Mouse (Mus musculus): ENCODE results near the gene Pcsk4. TPM values are rescaled to one million over a fixed set of nuclear protein-coding genes. Genes with fewer than 3 reads are reported as not detected.
"Not testable (repeated sequence)": the region's sequence is repeated elsewhere in the genome, so short reads cannot be mapped to it uniquely, and the experiment has no call there.

Pcsk4 gene
- total RNA-seq, 2 experiments from 2014 or later: 1.3 TPM

DNA sequence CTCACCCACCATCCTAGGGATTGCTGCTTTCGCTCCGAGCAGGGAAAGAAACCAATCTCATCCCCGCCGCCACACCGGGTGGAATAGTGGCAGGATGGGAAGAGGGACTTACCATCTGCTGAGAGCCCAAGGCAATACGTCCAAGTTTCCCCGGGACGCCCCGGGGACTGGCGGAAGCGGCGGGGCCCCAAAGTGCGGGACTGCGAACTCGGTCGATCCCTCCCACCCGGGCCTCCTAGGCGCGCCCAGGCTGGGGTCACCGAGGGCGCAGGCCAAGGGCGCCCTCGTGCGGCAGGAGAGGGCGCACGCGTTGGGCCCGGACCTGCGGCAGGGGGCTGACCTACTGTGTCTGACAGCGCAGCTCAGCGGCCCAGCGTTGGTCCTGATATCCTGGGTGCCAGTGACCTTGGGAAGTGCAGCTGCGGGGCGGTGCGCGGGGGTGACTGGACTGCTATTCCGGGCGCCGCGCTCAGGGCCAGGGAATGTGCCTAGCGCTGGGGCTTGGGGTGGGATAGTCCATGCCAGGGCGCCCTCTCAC lies 19.0 kb upstream of the Pcsk4 start, which contains the start of gene Adamtsl5:
Adamtsl5 (minus strand) TSS at position 169 of the 538 bp plus-strand sequence.
- peak; percentile 82 to 87 for DNase-seq

DNA sequence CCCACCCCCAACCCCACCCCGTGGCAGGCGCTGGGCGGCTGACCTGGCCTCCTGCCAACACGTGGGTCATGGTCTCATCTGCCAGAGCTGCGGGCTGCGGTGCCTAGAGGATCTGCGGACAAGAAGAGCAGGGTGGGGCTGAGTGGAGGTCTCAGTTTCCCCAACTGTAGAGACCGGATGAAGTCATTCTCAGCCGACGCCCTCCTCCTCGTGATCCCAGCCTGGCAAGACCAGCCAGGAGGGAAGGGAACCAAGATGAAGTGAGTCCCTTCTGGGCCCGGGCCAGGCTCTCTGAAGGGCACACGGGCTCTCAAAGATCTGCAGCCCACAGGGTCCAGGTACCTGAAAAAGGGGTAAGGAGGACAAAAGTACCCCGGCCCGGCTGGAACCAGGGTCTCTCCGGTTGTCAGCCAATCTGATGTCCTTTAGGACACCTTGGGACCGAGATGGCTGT lies 18.2 kb upstream of the Pcsk4 start:
- DNase-seq: peak; percentile 72 to 77

GRCm38 (mm10) chr10:80345929-80346328 lies 16.6 kb upstream of the Pcsk4 start:
- DNase-seq: not testable (repeated sequence)

GRCm38 (mm10) chr10:80345122-80345521 lies 15.8 kb upstream of the Pcsk4 start:
- DNase-seq: no peak

DNA sequence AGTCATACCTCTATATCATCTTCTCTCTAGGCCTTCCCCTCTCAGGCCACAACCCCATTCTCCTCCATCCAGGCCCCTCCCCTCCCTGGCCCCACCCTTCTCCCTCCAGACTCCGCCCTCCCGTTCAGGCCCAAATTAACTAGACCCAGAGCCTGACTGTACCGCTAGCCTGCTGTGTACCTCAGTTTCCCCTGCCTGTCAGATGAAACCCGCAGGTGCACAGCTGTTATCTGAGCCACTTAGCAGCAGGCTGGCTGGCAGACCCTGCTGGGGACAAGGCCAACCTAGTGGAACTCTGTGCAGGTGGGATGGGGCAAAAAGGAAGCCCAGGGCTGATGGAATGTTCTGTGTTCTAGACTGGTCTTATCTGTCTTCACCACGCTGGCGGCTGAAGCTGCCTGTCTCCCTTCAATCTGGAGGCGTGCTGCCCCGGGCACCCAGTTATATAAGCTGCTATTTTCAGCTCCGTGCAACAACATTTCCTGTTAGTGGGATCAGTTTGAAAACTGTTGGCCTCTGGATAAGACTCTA lies 14.9 kb upstream of the Pcsk4 start:
- peak; percentile 64 to 76 for DNase-seq

DNA sequence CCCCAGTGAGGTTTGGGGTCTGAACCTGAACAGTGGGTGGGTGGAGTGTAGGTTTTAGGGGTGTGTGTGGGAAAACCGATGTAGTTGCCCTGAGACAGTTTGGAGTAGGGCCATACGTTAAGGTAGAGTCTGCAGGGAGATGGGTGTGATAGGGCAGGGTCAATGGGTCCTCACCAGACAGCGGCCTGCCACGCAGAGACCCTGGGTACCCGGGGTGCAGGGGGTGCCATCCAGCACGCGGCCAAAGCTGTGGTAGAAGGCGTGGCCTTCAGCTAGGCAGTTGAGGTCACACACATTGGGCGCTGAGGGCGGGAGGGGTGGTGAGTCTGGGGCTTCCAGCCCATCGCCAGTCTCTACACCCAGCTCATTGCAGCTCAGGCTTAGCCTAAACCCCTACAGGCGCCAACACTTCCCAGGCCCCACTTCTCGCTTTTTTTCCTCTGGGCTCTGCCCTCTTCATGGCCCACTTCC lies 14.2 kb upstream of the Pcsk4 start:
- DNase-seq: no peak

DNA sequence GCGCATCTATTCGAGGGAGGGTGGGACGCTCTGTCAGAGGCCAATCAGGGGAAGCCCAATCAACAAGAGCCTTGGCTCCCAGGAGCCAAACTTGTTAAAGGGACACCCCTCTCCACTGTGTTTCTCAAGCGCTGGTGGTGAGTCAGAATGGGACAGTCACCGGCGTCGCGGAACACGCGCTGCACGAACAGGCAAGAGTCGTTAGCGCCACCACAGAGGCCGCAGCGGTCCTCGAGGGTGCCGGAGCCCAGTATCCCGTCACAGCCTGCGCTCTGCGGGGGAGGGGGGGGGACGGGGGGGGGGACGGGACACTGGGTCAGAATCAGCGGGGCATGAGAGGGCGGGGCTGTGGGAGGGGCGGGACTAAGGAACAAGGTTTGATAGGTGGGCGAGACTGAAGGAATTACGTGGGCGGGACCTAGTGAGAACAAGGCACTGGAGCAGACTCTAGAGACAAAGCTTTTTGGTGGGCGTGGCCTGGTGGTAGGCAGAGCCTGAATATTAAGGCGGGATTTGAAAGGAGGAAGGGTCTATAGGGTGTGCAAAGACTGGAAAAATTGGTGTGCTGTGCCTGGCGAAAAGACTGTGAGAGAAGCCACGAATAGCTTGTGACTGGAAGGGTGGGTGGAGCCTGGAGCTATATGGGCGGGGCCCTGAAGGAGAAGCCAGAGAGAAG lies 13.6 kb upstream of the Pcsk4 start:
- DNase-seq: peak; percentile 56 to 57

- DNase-seq: no peak
Measured at GRCm38 (mm10) chr10:80342305-80342748, 13.0 kb upstream of the Pcsk4 start.

DNA sequence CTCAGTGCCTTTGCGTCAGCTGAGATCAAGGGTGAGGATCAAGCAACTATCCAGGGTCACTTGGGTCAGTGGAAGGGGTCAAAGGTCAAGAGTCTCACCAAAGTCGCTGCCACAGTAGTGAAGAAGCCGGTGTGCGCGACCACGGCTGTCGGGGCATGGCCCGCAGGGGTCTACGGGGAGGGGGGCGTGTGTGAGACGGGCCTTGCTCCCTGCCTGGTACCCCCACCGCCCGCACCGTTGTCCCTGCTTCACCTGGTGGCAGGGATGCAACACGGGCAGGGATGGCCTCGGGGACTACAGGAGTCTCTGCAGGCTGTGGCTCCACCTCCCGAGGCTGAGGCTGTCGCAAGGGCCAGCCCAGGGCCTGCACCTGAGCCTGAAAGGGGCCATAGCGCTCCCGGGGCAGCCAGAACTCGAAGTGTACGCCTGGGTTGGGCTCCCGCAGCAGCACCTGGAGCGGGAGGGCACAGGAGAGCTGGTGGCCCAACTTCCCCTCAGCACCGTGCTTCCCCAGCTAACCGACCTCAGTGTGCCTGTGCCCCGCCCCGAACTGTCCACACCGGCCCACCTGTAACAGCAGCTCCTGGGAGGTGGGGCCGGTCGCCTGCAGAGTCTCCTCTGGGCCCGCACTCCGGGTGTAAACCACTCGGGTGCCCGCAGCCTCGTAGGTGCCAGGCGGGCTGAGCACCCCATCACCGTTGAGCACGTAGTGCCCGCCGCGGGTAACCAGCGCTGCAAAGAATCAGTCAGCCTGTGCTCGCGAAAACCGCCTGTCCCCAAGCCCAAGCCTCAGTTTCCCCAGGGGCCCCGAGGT lies 12.4 kb upstream of the Pcsk4 start:
- DNase-seq: no peak

- no peak for DNase-seq
Measured at GRCm38 (mm10) chr10:80341026-80341425, 11.7 kb upstream of the Pcsk4 start.

DNA sequence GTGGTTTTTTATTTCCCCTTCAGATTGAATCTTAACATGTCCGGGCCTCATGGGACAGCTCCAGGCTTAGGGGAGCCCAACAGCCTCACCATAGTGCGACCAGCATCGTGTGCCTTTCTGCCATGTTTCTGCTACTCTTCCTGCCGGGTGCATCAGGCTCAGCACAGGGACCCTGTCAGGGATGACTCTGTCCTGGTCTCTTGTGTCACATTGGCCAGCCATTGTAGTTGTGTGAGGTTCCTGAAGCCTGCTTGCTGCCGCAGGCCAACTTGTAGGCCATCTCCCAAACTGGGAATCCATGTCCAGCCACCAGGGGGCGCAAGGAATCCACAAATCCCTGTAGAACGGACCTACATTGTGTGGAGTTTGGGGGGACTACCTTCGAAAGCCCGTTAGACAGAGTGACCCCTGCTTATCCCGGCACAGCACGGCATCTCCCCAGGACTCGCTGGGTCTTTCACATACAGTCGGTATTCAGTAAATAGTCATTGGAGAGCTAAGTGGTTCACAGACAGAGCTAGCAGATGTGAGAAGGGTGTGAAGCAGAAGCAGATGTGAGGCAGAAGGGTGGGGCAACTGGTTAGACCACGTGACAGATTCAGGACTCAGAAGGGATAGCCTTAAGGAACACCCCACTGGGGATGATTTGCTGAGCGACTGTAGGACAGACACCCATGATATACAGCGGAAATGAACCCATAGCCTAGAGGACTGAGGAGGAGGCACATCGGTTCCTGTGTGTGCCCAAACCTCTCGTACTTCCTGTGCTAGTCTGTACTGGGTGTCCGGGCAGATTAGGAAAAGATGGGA lies 10.8 kb upstream of the Pcsk4 start:
- peak; percentile 84 to 95 for DNase-seq

DNA sequence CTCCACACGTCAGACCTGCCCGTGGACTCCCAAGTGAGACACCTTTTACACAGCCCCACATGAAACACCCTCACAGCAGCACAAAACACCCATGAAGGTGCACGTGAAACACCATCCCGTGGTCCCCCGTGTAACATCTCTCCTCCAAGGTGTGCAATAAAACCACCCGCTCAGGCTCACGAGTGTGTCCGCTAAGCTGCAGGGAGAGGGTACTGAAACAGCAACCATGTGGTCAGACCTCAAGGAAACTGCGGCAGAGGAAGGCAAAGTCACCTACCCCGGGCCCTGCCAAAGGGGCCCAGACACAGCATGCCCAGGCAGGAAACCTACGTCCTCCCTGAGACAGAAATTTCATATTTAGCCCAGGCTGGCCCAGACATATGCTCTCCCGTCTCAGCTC lies 7.0 kb upstream of the Pcsk4 start:
- DNase-seq: no peak

- no peak for DNase-seq
Measured at GRCm38 (mm10) chr10:80332525-80332989, 3.3 kb upstream of the Pcsk4 start.

GRCm38 (mm10) chr10:80331636-80332524 lies 2.6 kb upstream of the Pcsk4 start:
- no peak for DNase-seq

- DNase-seq: no peak
Measured at GRCm38 (mm10) chr10:80330888-80331287, 1.6 kb upstream of the Pcsk4 start.

DNA sequence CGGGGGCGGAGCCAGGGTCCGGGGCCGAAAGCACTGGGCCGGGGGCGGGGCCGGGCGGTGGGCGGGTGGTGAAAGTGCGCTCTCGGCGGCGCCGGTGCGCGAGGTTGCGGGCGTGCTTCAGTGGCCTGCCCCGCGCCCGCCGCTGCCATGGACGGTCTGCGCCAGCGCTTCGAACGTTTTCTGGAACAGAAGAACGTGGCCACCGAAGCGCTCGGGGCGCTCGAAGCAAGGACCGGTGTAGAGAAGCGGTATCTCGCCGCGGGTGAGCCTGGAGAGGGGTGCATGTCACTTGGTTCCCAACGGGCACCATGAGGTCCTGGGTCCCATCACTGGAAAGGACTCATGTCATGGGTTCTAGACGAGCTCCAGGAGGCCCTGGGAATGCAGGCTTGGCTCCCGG lies 786 bp upstream of the Pcsk4 start:
- no peak for DNase-seq

- DNase-seq: no peak
Measured at GRCm38 (mm10) chr10:80325045-80325444, 4.3 kb downstream of the Pcsk4 start.

GRCm38 (mm10) chr10:80324120-80325037 lies 4.9 kb downstream of the Pcsk4 start:
- peak in 1 of 2 experiments; percentile 51 for DNase-seq

Measured in heart, adult 18-20 months (tissue).